Mouse (Mus musculus) heart, postnatal 25 days (tissue): Measurements from ENCODE around the gene Eef2. TPM values are rescaled to one million over a fixed set of nuclear protein-coding genes. Genes with fewer than 3 reads are reported as not detected.

ENCODE experiments used
- DNase-seq: peaks from one replicate; pipeline ENCODE4 v3.0.0; 2022; ENCODE audit warnings: low spot score
- intact Hi-C: fragments of 180-260 bp; cut with DNase I; formaldehyde crosslinking; loops from one replicate; pipeline ENCODE4 v1.15.1; 2025
- total RNA-seq, 2 experiments: library from RNA; stranded (reverse); gene quantifications; 2 replicates each; pipeline ENCODE4 v1.2.3; 2021

Gene Eef2
- 1,000 to 10,000 TPM in 1 of 2 experiments, 100 to 1,000 TPM in 1; 925 to 1,035 TPM for total RNA-seq

DNA sequence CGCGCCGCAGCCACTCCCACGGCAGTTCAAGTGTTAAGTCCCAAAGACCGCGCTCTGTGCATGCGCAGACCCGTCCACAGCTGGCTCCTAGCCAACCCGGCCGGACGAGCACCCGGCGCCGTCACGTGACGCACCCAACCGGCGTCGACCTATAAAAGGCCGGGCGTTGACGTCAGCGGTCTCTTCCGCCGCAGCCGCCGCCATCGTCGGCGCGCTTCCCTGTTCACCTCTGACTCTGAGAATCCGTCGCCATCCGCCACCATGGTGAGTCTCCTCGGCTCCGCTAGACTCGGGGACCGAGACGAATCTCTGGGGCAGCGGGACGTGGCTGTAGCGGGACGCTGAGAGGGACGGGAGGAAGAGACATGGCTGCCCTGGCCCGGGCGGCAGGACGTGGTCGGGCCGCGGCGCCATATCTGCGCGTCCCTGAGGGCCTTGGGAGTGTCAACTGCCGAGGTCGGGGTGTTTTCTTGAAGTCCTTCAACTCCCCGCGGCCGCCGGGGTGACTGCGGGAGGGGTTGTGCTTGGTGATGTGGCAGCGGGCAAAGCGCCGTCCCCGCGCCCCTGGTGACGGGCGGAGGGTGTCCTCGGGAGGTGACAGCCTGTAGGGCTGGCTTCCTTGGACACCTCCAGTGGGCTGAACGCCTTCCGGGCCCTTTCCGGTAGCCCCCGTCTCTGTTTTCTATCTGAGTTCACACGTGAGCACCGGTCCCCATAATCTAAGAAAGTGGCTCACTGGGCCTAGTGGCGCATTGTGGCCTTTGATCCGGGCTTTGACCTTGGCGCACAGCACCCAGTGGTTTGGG, at the start of gene Eef2:
Gene Eef2, plus strand, starts transcription at position 166 of the 806 bp plus-strand sequence.
- peak; percentile 97 for DNase-seq
- intact Hi-C loops, result loop anchor here (5.0 kb wide), 1 partner anchor 159 kb away; no protein-coding TSS in a partner anchor

DNA sequence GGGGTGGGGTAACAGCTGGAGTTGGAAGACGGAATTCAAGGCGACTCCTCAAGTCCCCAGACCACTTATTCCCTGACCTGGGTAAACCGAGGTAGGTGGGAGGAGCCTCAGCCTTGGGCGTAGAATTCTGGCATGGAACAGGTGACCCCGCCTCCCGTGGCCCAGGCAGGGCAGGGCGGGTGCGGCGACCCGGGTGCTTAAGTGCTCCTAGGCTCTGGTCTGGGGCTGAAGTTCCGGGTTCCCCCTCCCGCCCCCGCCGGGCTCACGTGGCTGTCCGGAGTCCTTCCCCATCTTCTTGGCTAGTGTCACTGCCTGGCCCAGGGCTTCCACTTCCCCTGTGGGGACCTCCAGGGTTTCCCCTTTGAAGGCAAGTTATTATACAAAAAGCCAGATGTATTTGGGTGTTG, 42.2 kb upstream of the Eef2 start:
- intact Hi-C loops, result loop anchor here (2.0 kb wide), 1 partner anchor 29 kb away; the partner anchor contains the start of gene Map2k2
- peak; percentile 73 for DNase-seq

DNA sequence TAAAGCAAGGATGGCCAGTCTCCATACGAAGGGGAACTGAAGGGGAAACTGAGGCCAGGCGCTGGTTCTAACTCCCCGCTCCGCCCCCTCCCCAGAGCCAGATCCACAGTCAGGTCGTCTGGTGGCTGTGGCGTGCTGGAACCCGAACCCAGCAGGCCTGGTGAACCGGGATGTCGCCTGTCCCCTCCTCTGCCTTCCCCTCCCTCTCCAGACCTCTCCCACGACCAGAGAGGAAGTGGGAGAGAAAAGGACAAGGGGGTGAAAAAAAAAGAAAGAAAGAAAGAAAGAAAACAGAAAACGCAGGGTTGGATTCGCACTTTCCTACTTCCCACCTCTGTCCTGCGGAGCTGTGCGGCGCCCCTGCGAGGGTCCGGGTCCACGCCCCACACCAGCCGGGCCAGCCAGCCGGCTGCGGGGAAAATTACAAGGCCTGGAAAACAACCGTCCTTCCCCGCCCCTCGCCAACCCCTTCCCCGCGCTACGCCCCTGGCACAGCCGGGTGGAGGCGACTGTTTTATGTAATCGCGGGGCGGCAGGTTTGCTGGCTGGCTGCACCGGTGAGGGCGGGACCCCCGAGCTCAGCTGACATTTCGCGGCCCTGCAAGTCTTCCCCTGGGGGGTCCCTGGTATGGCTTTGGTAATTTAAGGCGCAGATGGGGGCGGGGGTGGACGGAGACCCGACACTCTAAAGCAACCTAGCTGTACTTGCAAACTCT, 41.3 kb upstream of the Eef2 start, which contains the start of gene Zbtb7a:
Gene Zbtb7a, plus strand, starts transcription at position 255 of the 716 bp plus-strand sequence.
- no peak for DNase-seq
- intact Hi-C loops, result loop anchor here (2.0 kb wide), 1 partner anchor 30 kb away; the partner anchor contains the start of gene Map2k2

DNA sequence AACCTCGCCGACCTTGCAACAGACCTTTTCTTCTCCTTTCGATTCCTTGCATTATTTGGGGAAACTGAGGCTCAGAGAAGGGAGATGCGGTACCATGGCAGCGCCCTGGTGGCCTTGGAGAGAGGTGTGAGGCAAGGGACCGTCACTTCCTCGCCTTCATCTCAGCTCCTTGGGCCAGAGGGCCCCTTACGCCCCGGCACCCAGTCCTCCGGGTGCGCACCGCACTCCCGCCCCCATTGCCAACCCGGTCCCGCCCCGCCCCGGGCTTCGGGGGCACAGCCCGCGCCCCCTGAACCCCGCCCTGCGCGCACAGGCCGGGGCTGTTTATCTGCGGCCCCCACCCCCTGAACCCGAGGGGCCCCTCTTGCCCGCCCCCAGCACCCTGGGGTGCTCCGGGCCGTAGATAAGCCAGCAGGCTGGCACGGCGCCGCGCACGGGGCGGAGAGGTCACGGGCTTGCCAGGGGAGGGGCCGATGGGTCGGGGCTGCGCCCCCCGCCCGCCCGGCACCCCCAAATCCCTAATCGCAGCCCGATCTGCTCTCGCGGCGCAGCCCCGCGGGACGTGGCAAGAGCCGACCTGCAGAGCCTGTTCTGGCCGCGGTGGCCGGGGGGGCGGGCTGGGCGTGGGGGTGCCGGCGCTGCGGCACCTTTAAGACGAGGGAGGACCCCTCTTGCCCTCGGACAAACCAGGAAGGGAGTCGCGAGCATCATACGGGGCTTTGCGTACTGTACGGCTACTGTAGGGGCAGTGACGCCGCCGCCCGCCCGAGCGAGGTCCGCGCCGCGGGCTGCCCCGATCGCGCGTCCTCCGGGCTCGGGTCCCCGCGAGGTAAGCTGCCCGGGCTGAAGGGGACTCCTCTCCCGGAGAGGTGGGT, 40.4 kb upstream of the Eef2 start:
- intact Hi-C loops, result loop anchor here (2.0 kb wide), 1 partner anchor 31 kb away; the partner anchor contains the start of gene Map2k2

DNA sequence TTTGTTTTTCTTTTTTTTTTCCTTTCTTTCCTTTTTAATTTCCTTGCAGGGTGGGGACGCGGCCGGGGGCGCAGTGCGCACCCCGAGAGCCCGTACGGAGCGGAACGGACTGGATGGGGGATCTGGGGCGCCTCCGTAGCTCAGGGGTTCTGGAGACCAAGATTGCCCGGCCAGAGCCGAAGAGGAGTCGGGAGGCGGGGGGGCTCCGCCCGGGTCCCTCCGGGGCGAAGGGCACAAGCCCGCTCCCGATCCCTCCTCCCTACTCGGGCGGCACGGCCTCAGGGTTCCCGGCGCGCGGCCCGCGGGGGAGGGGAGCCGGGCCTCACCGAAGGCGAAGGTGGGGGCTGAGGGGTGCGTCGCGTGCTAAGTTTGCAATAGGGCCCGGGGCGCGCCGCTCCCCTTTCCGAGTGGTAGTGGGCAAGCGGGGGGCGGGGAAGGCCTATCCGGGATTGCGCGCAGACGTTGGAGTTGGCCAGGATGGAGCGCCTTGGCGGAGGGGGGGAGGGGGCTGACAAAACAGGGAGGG, 39.7 kb upstream of the Eef2 start:
- DNase-seq, result peak; percentile 70
- intact Hi-C loops, result no loop called here

More for the DNA sequence above, 40.4 kb upstream of the Eef2 start:
- peak; percentile 71 for DNase-seq

DNA sequence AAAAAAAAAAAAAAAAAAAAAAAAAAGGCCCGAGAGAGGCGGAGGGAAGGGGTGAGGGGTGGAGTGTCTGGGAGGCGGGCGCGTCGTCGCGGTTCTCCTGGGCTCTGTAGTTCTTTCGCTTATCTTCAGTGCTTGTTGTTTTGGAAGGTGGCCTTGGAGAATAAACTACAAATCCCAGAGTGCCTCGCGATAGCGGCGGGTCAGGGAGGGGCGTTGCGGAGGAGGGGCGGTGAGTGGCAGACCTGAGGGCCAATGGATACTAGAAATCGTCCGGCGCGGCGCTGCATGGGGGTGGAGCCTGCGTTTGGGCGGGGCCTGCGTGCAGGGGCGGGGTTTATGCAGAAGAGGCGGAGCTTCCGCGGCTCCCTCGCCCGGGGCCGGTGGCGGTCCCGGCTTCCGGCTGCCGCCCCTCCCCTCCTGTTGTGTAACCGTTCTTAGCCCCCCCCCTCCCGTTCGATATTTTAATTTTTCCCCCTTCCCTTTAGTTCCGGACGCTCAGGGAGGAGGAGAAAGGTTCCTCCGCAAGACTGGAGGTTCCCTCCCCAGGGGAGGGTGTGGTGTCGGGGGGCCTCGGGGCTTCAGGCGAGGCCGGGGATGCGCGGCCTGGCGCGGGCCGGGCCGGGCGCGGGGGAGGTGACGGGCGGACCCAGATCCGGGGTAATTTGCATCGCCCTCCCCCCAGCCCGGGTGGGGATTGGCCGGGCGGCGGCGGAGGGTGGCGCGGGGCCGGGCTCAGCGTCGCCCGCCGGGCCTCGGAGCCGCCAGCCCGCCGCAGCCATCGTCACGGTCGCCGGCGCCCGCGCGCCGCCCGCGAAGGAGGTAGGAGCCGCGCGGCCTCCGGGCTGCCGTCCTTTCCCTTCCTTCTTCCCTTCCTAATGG, 38.9 kb upstream of the Eef2 start:
- peak; percentile 98 for DNase-seq
- intact Hi-C loops, result loop anchor here (2.0 kb wide), 1 partner anchor 29 kb away; the partner anchor contains the start of gene Pias4

DNA sequence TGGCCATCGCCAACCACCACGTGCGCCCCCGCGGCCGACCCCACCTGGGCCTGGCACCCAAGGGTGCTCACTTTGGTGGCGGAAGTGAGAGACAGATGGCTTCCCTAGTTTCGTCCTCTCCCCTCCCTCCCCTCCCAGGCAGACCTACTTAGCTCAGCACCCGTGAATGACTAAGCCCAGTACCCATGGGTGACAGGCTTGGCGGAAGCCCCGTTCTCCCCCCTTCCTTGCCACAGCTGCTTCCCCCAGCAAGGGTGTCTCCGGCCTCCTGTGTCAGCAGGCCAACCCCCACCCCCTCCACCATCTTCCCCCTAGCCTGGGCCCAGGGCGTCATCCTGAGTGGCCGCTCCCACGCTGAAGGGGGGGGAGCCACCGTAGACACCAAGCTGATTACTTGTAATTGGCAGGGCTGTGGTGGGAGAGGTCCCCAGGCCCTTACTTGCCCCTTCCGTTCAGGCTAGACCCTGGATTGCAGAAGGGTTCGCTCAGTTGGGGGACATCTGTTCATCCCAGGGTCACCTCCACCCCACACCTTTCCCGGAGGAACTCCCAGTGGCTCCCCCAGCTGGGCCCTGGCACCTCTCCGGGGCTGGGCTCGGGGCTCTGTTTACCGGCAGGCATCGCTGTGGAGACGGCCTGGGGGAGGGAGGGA, 38.2 kb upstream of the Eef2 start:
- intact Hi-C loops, result loop anchor here (2.0 kb wide), 1 partner anchor 29 kb away; the partner anchor contains the start of gene Pias4
- DNase-seq, result no peak

DNA sequence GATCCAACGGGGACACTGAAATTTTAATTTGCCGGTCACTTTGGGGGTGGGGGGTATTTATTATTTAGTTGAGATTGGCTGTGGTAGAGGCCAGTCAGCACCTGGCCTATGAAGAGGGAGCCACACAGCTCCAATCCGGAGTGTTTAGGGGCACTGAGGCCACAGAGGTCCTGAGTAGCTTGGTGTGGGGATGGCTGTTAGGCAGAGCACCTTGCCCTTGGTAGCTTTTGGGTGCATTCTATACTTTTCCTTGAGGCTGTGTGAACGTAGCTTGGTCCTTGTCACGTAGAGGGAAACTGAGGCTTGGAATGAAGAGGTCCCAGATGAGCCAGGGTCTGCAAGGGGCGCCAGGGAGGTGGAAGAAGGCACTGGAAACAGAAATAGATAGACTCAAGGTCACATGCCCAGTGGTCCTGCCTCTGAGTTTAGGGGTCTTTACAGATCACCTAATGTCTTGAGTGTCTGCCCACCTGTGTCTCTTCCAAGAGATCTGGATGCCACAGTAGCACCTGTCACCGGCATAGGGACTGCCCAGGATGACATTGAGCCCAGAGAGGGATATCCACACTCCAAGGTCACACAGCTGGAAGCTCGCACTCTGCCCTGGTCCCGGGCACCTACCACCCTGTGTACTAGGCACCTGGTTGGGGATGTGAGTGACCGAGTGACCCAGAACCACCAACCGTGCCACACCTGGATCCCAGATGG, 37.5 kb upstream of the Eef2 start:
- intact Hi-C loops, result loop anchor here (2.0 kb wide), 1 partner anchor 28 kb away; the partner anchor contains the start of gene Pias4
- no peak for DNase-seq

DNA sequence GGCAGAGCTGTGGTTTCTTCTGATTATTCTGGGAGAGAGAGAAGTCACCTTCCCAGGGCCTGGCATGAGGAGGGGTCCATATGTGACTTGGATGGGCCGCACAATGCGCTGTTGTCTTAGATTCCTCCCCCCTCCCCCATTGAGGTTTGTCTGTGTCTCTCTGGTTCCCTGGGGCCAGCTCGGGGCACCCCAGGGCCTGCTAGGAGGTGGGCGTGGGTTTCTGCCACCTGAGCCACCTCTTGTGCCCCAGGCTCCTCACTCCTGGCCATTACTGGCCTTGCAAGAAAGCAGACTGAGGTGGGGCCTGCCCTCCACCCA, 36.9 kb upstream of the Eef2 start:
- intact Hi-C loops, result loop anchor here (2.0 kb wide), 1 partner anchor 27 kb away; the partner anchor contains the start of gene Pias4

DNA sequence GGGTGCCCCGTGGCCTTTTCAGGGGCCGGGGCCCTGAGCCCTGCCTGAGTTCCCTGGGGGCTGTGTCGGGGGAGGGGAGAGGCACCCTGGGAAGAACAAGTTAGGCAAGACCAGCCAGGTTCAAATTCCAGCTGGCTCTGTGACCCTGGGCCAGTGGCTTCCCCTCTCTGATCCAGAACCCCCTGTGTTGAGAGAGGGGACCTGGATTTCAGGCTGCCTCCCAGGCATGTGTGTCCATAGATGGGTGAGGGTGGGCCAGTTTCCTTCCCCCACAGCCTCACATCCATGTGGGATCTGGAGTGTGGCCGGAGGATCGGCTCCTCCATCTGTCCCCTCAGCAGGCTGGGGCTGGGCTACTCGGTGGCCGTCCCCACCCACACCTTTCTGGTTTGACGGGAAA, 36.4 kb upstream of the Eef2 start:
- no peak for DNase-seq
- intact Hi-C loops, result no loop called here

More for the DNA sequence above, 36.9 kb upstream of the Eef2 start:
- no peak for DNase-seq

DNA sequence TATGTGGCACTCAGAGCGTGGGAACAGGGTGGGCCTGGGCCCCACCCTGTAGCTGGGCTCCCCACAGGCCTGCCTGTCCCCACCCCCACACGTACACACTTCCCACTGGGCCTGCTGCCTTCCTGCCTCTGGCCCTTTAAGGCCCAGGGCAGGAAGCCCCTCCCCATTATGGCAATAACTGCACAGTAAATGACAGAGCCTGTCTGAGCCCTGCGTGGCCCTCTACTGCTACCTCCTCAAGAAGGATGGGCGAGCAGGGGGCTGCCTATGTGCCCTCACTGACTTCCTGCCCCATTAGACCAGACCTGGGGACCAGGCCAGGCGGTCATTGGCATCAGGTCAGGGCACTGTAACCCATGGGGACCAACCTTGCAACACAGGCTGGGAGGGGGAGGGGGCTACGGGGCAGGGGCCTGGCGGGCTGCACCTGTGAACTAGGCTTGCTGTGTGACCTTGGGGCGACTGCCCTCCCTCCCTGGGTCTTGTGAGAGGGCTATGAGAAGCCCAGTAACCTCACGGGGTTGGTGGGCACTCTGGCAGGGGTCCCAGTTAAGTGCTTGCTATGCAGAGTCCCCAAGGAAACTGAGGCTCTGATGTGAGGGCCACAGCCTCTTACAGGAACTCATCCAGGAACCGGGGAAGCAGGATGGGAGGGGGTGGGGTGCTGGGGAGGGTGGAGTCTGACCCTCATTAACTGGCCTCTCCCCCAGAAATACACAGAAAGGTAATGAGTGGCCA, 35.5 kb upstream of the Eef2 start:
- DNase-seq, result peak; percentile 54
- intact Hi-C loops, result no loop called here

DNA sequence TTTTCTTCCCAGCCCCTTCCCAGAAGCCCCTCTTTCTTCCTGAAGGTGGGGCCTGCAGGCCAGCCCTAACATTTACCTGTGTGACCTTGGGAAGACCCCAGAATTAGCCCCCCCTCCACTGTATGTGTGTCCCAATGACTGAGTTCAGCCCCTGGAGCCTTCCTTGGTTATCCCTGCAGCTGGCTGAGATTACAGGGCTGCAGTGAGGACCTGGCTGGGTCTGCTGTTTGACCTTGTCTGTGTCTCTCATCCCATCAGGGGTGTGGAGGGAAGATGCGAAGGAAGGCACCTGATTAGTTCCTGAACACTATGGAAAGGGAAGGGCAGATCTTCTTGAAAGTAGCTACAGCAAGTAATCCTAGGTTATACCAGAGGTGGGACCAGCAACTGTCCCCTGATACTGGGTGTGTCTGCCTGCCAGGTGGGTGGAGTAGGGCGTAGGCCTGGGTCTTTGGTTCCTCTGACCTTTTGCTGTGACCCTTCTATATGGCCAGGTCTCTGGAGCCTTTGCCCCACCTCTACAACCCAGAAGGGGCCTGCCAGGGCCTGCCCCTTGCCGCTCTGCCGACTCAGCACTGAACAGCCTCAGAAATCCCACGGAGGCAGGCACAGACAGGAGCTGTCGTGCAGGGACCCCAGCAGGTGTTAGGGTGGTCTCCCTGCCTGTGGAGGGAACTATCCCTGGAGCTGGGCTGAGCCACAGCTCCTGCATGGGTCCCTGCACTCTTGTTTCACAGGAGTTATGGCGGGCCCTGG, 34.8 kb upstream of the Eef2 start:
- DNase-seq, result no peak
- intact Hi-C loops, result no loop called here

DNA sequence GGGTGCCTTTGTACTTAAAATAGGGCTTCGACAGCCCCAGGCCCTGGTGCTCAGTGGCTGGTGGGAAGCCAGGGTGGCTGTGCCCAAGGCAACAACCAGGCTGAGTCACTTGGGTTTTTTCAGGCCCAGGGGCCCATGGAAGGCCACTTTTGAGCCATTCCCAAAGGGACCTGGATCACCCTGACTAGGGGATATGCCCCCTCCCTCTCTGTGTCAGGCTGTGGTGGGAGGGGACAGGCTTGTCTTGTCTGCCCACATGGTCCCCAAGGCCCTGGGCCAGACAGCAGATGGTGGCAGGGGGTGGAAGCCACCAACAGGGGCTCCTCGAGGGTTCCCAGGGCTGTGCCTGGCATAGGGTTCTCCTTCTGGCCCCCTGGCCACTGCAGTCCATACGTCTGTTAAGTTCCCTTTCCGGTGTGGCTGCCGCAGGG, 33.9 kb upstream of the Eef2 start:
- no peak for DNase-seq
- intact Hi-C loops, result no loop called here

DNA sequence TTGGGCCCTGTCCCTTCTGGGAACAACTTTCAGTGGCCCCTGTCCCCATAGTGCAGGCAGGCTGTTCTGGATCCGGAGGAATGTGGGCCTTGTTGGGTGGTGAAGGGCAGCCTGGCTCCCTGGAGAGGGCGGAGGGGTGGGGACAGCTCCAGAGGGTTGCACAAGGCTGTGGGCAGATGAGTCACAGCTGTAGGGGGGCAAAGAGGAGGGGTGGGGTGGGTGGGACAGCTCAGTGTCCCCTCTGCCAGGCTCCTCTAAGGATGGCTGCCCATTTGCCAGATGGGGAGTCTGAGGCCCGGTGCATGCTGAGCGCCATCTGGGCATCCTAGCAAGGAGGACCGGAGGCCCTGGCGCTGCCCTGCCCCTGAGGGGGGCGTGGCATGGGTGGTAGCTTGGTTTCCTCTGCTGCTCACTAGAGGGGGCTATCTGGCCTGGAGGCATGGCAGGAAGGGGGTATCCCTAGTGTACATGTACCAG, 33.2 kb upstream of the Eef2 start:
- no peak for DNase-seq
- intact Hi-C loops, result no loop called here

DNA sequence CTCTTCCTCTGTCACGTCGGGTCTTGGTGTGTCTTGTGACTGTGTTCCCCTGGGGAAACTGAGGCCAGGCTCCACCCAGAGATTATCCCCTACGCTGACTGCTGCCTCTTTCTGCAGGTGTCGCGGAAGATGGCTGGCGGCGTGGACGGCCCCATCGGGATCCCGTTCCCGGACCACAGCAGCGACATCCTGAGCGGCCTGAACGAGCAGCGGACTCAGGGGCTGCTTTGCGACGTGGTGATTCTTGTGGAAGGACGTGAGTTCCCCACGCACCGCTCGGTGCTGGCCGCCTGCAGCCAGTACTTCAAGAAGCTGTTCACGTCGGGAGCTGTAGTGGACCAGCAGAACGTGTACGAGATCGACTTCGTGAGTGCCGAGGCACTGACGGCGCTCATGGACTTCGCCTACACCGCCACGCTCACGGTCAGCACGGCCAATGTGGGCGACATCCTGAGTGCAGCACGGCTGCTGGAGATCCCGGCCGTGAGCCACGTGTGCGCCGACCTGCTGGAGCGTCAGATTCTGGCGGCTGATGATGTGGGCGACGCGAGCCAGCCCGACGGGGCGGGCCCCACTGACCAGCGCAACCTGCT, 32.5 kb upstream of the Eef2 start:
- intact Hi-C loops, result no loop called here
- no peak for DNase-seq
